Mouse (Mus musculus) hindbrain, embryonic 14.5 days (tissue): ENCODE data around the gene Nipal4. TPM values are rescaled to one million over a fixed set of nuclear protein-coding genes. Genes with fewer than 3 reads are reported as not detected.

Source experiments
- ATAC-seq: fragments of 200-750 bp; cut with Nextera tagmentation; 2 replicates; pipeline ENCODE4 v1.8.0; 2017; ENCODE audit warnings: moderate number of reproducible peaks, mild to moderate bottlenecking, moderate TSS enrichment, moderate library complexity; ENCODE audit not compliant: low FRiP score
- DNase-seq: peaks from one replicate; pipeline ENCODE4 v3.0.0-alpha.2; 2015; ENCODE audit warnings: low spot score
- H3K27ac ChIP-seq: fragments of 300-500 bp; sonication (generic); 2 replicates; pipeline ENCODE4 v1.5.1; 2014; ENCODE audit warnings: mild to moderate bottlenecking, moderate library complexity
- H3K27me3 ChIP-seq: fragments of 300-500 bp; sonication (generic); 2 replicates; pipeline ENCODE4 v1.6.1; 2014; ENCODE audit warnings: mild to moderate bottlenecking, low read length, mixed read lengths; ENCODE audit not compliant: control insufficient read depth, insufficient read depth
- H3K36me3 ChIP-seq: fragments of 300-500 bp; sonication (generic); replicated peaks from 2 replicates; pipeline ENCODE4 v1.6.1; 2014; ENCODE audit not compliant: control insufficient read depth, insufficient read depth
- H3K4me1 ChIP-seq: fragments of 300-500 bp; sonication (generic); replicated peaks from 2 replicates; pipeline ENCODE4 v1.6.1; 2014; ENCODE audit warnings: antibody characterized with exemption, low read length, mixed read lengths; ENCODE audit not compliant: control insufficient read depth, insufficient read depth
- H3K4me2 ChIP-seq: fragments of 300-500 bp; sonication (generic); replicated peaks from 2 replicates; pipeline ENCODE4 v1.6.1; 2014; ENCODE audit warnings: mild to moderate bottlenecking, moderate library complexity
- H3K4me3 ChIP-seq: fragments of 300-500 bp; sonication (generic); replicated peaks from 2 replicates; pipeline ENCODE4 v1.5.1; 2014; ENCODE audit warnings: mild to moderate bottlenecking, low read length
- H3K9ac ChIP-seq: fragments of 300-500 bp; sonication (generic); 2 replicates; pipeline ENCODE4 v1.6.1; 2014
- H3K9me3 ChIP-seq: fragments of 300-500 bp; sonication (generic); 2 replicates; pipeline ENCODE4 v1.6.1; 2016; ENCODE audit warnings: low read length; ENCODE audit not compliant: control insufficient read depth
- WGBS: fragments of 180-500 bp; shearing (Covaris S2); extraction: QIAGEN DNeasy Blood & Tissue Kit; methylation state at CpG from one replicate; pipeline ENCODE4 v1.1.7; 2014; 5-methylcytosine and 5-hydroxymethylcytosine counted together
- polyA plus RNA-seq: library from polyadenylated mRNA; unstranded; fragments of >200 nt; fragmentation: Nextera tagmentation; extraction: Ambion mirVana; gene quantifications from 2 replicates; pipeline ENCODE4 v1.2.1, GENCODE M21; 2014

Nipal4 gene
- polyA plus RNA-seq, 1 experiment from 2014 or later, result 0.46 TPM

DNA sequence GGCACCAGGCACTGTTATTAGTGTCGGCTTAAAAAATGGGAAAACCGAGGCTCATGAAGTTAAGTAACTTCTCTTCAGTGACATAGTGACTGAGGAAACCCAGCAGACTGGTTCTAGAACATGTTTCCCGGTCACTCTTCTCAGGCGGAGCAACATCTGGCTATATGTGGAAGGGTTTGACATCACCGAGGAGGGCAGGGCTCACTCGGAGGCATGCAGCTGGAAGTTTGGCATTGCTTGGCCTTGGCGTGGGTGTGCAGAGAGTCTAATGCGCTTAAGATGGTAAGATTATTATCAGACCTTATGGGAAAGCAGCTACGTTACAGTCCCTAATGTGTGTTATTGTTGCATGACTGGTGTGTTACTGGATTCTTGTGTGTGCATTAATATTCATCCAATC, 5.8 kb upstream of the Nipal4 start:
- H3K36me3 ChIP-seq, result no peaks in the 10 kb centered on the region

DNA sequence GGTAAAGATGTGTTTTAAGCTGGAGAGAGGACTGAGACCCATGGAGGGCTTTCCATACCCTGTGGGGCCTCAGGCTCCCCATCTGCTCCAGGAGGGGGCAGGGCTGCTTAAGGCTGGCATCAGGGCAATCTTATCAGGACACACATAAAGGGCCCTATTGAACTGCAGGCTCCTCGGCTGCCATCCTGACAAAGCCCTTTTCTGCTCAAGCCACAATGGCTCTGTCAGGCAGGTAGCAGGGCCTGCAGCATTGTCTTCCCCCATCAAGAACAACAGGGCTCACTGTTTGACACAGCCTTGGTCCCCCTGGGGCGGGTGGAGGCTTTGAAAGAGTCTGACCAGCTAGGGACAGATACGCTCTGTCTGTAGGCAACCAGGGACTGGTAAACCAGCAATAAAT, 3.6 kb upstream of the Nipal4 start:
- 26% methylated on average over 3 of the region's 3 CpGs for WGBS
- Histone ChIP-seq H3K4me2 (no peak overlapping the region), H3K4me1 (peaks cover 10% of the 10 kb centered on the region; the same call in 1 of the 2 replicates), H3K9me3 (no peaks in the 10 kb centered on the region), H3K4me3 (no peak overlapping the region), H3K36me3 (no peaks in the 10 kb centered on the region), H3K27ac (no peak overlapping the region), H3K27me3 (peaks cover 14% of the 10 kb centered on the region), H3K9ac (no peak overlapping the region)
- ATAC-seq (no peak), DNase-seq (no peak)

More for the DNA sequence above, 5.8 kb upstream of the Nipal4 start:
- ATAC-seq (no peak), DNase-seq (no peak)
- no peaks in the 10 kb centered on the region for H3K4me1 ChIP-seq
- no peaks in the 10 kb centered on the region for H3K27me3 ChIP-seq
- H3K9ac ChIP-seq, result no peak overlapping the region
- no peak overlapping the region for H3K4me3 ChIP-seq
- H3K4me2 ChIP-seq, result no peak overlapping the region
- H3K27ac ChIP-seq, result no peak overlapping the region
- WGBS, result 96% methylated on average over 9 of the region's 9 CpGs
- H3K9me3 ChIP-seq, result no peaks in the 10 kb centered on the region

DNA sequence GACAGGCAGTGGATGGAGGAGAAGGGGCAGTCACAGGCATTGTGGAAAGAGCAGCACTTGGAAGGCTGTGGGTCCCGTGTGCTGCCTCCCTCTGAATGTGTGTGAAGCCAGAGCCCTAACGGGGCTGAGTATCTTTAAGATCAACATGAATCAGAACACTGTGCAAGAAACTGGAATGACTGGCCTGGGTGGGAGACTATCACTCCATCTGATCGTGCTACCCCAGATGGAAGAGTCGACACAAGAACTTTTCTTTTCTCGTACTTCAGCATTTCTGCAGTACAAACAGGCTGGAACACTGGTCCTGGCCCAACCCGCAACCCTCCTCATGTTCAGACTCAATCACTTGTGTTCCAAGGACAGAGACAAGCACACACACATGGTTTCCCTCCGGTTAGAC, 2.2 kb upstream of the Nipal4 start:
- H3K4me2 ChIP-seq, result no peak overlapping the region
- no peak for ATAC-seq

DNA sequence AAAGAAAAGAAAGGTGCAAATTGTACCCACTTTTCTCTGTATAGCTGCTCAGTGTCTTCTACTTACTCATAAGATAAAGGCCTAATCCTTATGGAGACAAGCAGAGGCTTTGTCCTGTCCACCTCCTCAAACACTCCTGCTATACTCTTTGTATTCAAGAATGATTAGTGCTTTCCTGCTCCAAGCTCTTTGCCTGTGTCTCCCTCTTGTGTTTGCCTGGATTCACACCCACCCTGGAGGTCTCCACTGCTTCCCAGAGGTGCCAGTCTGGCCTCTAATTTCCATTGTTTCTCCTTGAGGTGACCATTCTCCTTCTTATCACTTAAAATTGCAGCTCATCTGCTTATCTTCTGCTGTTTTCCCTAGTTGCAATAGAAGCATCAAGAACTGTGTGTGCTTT, 8.8 kb downstream of the Nipal4 start:
- no peaks in the 10 kb centered on the region for H3K36me3 ChIP-seq
- H3K9ac ChIP-seq, result no peak overlapping the region
- no peaks in the 10 kb centered on the region for H3K4me1 ChIP-seq
- H3K9me3 ChIP-seq, result no peaks in the 10 kb centered on the region
- ATAC-seq (no peak), DNase-seq (no peak)
- no peak overlapping the region for H3K27ac ChIP-seq
- H3K4me2 ChIP-seq, result no peak overlapping the region
- H3K27me3 ChIP-seq, result no peaks in the 10 kb centered on the region
- no peak overlapping the region for H3K4me3 ChIP-seq

More for the DNA sequence above, 2.2 kb upstream of the Nipal4 start:
- DNase-seq, result no peak
- 92% methylated on average over 7 of the region's 7 CpGs for WGBS
- Histone ChIP-seq H3K4me3 (no peak overlapping the region), H3K27ac (no peak overlapping the region), H3K36me3 (no peaks in the 10 kb centered on the region), H3K4me1 (peaks cover 10% of the 10 kb centered on the region; the same call in 1 of the 2 replicates), H3K9me3 (no peaks in the 10 kb centered on the region), H3K27me3 (peaks cover 14% of the 10 kb centered on the region), H3K9ac (no peak overlapping the region)

DNA sequence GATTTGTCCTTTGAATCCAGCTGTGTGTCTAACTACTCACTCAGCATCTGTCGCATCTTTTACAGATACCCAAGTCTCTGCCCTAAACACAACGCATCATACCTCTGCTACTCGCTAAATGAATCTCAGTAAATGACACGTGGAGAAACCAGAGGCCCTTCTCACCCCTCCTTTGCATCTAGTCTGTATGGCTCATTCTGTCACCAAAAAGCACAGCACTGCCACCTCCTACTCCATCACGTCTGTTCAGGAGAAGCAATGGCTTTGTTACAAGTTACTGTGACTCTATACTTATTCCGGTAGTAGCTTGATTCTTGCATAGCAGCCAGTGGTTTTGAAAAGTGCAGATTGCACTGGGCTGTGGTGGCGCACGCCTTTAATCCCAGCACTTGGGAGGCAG, 9.4 kb downstream of the Nipal4 start:
- WGBS, result 89% methylated on average over 8 of the region's 8 CpGs
- Histone ChIP-seq H3K4me3 (no peak overlapping the region), H3K9ac (no peak overlapping the region), H3K27ac (no peak overlapping the region), H3K9me3 (no peaks in the 10 kb centered on the region), H3K27me3 (no peaks in the 10 kb centered on the region), H3K4me1 (no peaks in the 10 kb centered on the region), H3K36me3 (no peaks in the 10 kb centered on the region), H3K4me2 (no peak overlapping the region)
- no peak for DNase-seq
- ATAC-seq, result no peak

DNA sequence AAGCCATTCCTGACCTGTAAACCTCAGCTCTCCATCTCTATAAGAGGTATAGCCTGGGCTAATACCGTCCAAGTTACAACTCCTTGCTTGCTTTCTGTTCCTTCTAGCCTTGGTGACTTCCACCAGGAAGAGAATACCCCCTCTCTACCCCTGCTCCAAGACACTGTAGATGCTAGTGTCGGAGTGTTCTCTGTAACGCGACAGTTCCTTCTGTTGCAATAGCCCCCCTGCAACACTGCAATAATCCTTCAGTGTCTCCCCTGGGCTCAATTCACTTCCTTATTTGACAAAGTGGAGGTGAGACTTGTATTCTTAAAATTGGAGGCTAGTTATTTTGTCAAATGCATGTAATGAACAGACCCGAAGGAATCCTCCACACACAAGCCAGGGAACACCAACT, 19.7 kb downstream of the Nipal4 start:
- Histone ChIP-seq H3K9me3 (no peaks in the 10 kb centered on the region), H3K27ac (no peak overlapping the region), H3K27me3 (no peaks in the 10 kb centered on the region), H3K4me3 (no peak overlapping the region), H3K9ac (no peak overlapping the region), H3K4me1 (no peaks in the 10 kb centered on the region), H3K36me3 (peaks cover 29% of the 10 kb centered on the region), H3K4me2 (no peak overlapping the region)
- WGBS, result 91% methylated on average over 5 of the region's 5 CpGs
- no peak for ATAC-seq
- no peak for DNase-seq

DNA sequence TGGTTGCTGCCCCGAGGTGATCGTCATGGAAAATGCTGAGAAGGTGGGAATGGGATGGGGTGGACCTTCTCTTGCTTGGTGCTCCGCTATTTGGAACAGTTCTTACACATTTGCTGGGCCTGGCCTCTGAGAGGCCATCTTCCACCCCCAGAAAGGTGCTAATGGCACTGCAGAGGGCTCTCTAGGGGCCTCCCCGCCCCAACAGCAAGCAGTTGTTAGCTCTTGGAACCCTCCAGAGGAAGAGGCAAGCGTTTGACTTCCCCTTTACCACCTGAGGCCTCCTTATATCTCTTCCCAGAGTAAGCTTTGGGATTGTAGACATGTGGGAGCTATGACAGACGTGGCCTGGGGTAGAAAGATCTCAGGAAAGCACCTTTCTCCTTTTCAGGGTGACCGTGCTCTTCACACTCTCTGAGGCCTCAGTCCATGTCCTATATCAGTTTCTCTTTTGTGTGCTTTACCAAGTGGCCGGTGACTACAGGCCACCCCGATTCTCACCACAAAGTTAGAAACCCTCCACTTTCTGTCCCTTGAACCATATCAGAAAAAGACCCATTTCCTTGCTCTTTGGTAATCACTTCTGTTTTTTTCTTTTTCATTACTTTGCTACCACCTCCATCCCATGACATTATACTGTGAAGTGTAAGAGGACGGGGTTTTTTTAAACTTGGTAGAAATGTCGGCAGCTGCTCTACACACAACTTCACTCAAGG, 21.0 kb downstream of the Nipal4 start:
- no peak overlapping the region for H3K4me3 ChIP-seq
- 92% methylated on average over 11 of the region's 11 CpGs for WGBS

DNA sequence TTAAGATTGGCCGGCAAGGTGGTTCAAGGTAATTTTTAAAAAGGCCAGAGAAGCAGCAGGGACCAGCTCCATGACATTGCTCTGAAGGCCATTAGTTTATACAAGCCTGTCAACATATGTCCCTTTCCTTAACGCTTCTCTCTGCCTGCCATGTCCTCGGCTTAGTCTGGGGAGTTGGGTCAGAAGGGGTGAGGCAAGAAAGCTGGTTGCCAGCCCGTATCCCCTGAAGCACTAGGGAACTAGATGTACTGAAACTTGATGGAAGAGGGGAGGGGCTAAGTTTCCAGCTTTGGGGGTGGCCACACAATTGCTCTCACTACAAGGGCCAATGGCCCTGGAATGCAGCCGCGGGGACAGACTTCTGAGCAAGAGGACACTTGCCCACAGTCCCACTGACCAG, 23.0 kb downstream of the Nipal4 start:
- Histone ChIP-seq H3K9ac (no peak overlapping the region), H3K4me2 (no peak overlapping the region), H3K9me3 (no peaks in the 10 kb centered on the region), H3K4me3 (no peak overlapping the region), H3K36me3 (peaks cover 61% of the 10 kb centered on the region), H3K27me3 (no peaks in the 10 kb centered on the region), H3K4me1 (no peaks in the 10 kb centered on the region), H3K27ac (no peak overlapping the region)
- no peak for DNase-seq
- no peak for ATAC-seq
- WGBS, result 91% methylated on average over 6 of the region's 6 CpGs

More for the DNA sequence above, 21.0 kb downstream of the Nipal4 start:
- Histone ChIP-seq H3K4me1 (no peaks in the 10 kb centered on the region), H3K36me3 (peaks cover 42% of the 10 kb centered on the region), H3K9me3 (no peaks in the 10 kb centered on the region), H3K27ac (no peak overlapping the region), H3K4me2 (no peak overlapping the region), H3K9ac (no peak overlapping the region), H3K27me3 (no peaks in the 10 kb centered on the region)
- DNase-seq (no peak), ATAC-seq (no peak)

DNA sequence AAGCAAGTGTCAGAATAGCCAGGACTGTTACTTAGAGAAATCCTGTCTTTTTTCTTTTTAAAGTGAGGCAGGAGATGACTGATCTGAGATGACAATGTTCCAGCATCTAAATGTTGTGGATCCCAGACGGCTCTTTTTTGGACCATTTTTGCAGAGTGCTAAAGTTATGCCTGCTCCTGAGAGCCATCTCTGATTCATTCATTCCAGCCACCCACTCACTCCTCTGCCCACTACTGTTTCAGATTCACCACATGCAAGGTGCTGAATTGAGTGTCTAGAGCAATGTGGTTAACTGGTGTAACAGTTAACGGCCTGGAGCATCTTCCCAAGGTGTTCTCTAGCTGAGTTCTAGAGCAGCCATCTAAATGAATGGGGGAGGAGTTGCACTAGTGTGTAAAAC, 31.4 kb downstream of the Nipal4 start:
- H3K27ac ChIP-seq, result no peak overlapping the region
- H3K4me1 ChIP-seq, result no peaks in the 10 kb centered on the region
- peaks cover 85% of the 10 kb centered on the region for H3K36me3 ChIP-seq
- 98% methylated on average over 2 of the region's 2 CpGs for WGBS
- no peak overlapping the region for H3K4me2 ChIP-seq
- no peaks in the 10 kb centered on the region for H3K27me3 ChIP-seq
- H3K9ac ChIP-seq, result no peak overlapping the region
- H3K9me3 ChIP-seq, result no peaks in the 10 kb centered on the region
- H3K4me3 ChIP-seq, result no peak overlapping the region
- ATAC-seq (no peak), DNase-seq (no peak)
